Comparison of ENCODE assay signal across 27 mouse cellular contexts in the genomic region with DNA sequence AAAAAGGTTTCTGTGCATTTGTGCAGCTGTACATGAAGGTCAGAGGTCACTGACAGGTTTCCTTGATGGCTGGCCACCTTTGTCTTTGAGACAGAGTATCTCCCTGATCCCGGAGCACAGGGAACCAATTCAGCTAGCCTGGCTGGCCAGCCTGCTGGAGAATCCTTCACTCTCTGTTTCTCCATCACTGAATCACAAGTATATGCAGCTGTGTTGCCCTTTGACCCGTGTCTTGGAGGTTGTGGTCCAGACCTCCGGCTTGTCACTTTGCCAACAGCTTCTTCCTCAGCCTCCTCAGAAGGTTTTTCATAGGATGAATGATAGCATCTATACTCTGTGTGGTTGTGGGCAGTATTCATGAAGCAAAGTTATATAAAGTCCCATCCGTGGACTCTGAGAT. TPM values are rescaled to one million over a fixed set of nuclear protein-coding genes. Genes with fewer than 3 reads are reported as not detected.
DNase-seq lines count a peak whose midpoint lies in the region; ATAC-seq lines count a peak whose summit lies in the region.
"Had no signal": no experiment of that assay in that cellular context is flagged by ENCODE, and none has a peak within 500 bp of the region (broad histone marks: within the 10 kb centered on the region; RNA-seq: fewer than 3 reads in every experiment).

No protein-coding gene starts in this region.

- 77% methylated on average over 4 of the region's 4 CpGs for WGBS in forebrain, embryonic 11.5 days
- 67% methylated on average over 4 of the region's 4 CpGs for WGBS in forebrain, embryonic 16.5 days
- WGBS in heart, embryonic 10.5 days: 82% methylated on average over 4 of the region's 4 CpGs
- 68% methylated on average over 4 of the region's 4 CpGs for WGBS in heart, embryonic 11.5 days (ENCODE audit: insufficient replicate concordance)

- H3K27ac ChIP-seq in forebrain, embryonic 11.5 days (ENCODE audit: low read depth, low read length): no peak overlapping the region
- no peak overlapping the region for H3K27ac ChIP-seq in forebrain, embryonic 16.5 days (ENCODE audit: low read length)
- H3K27ac ChIP-seq in heart, embryonic 10.5 days: no peak overlapping the region
- no peak overlapping the region for H3K27ac ChIP-seq in heart, embryonic 11.5 days (ENCODE audit: low read depth, low read length)

- no peak for ATAC-seq in forebrain, embryonic 11.5 days (replicated peaks; ENCODE audit: low FRiP score)
- no peak for ATAC-seq in forebrain, embryonic 16.5 days
- ATAC-seq in heart, embryonic 11.5 days (replicated peaks; ENCODE audit: insufficient number of reproducible peaks, low FRiP score, low TSS enrichment): no peak
- ATAC-seq in inflammation-experienced regulatory T-cells, adult 6 months: no peak
- ATAC-seq: activated CD4-positive, CD25-positive, alpha-beta regulatory T cell, adult 4 months; CD4-positive, CD25-positive, alpha-beta regulatory T cell, adult 4 months; Patski had no signal

- no peak overlapping the region for H3K4me2 ChIP-seq in forebrain, embryonic 11.5 days (ENCODE audit: low read depth, low read length, severe bottlenecking)
- no peak overlapping the region for H3K4me2 ChIP-seq in forebrain, embryonic 16.5 days (ENCODE audit: low read length)
- no peak overlapping the region for H3K4me2 ChIP-seq in heart, embryonic 11.5 days

- no peak overlapping the region for H3K9ac ChIP-seq in forebrain, embryonic 11.5 days (ENCODE audit: low read length)
- no peak overlapping the region for H3K9ac ChIP-seq in forebrain, embryonic 16.5 days (replicated peaks; ENCODE audit: low read depth, low read length)
- no peak overlapping the region for H3K9ac ChIP-seq in heart, embryonic 11.5 days (ENCODE audit: low read depth, low read length)

- intact Hi-C loops in heart, postnatal 10 days (cut with DNase I): no loop called here

- H3K9me3 ChIP-seq in forebrain, embryonic 11.5 days (ENCODE audit: control insufficient read depth, low read length): no peaks in the 10 kb centered on the region
- no peaks in the 10 kb centered on the region for H3K9me3 ChIP-seq in forebrain, embryonic 16.5 days (ENCODE audit: control insufficient read depth, low read length)
- H3K9me3 ChIP-seq in heart, embryonic 10.5 days: no peaks in the 10 kb centered on the region
- no peaks in the 10 kb centered on the region; the same call in 1 of the 2 replicates for H3K9me3 ChIP-seq in heart, embryonic 11.5 days (replicated peaks; ENCODE audit: control insufficient read depth, low read length)
- H3K9me3 ChIP-seq: G1E had no signal

- no peaks in the 10 kb centered on the region for H3K36me3 ChIP-seq in forebrain, embryonic 11.5 days (ENCODE audit: control insufficient read depth, insufficient read depth, low read length)
- H3K36me3 ChIP-seq in forebrain, embryonic 16.5 days (ENCODE audit: control insufficient read depth, insufficient read depth): no peaks in the 10 kb centered on the region
- no peaks in the 10 kb centered on the region for H3K36me3 ChIP-seq in heart, embryonic 10.5 days
- H3K36me3 ChIP-seq in heart, embryonic 11.5 days (ENCODE audit: control insufficient read depth, insufficient read depth, low read length): no peaks in the 10 kb centered on the region

- H3K27me3 ChIP-seq in forebrain, embryonic 11.5 days (ENCODE audit: control insufficient read depth, insufficient read depth, low read length): peaks cover 3% of the 10 kb centered on the region; the same call in 1 of the 2 replicates
- H3K27me3 ChIP-seq in forebrain, embryonic 16.5 days (replicated peaks; ENCODE audit: control insufficient read depth, insufficient read depth, low read length): peaks cover 17% of the 10 kb centered on the region
- H3K27me3 ChIP-seq in heart, embryonic 10.5 days (ENCODE audit: insufficient read depth, poor library complexity, severe bottlenecking): peaks cover 10% of the 10 kb centered on the region
- 0 out of 2 replicates have a peak, but pooled peaks cover under 1% of the 10 kb centered on the region for H3K27me3 ChIP-seq in heart, embryonic 11.5 days (ENCODE audit: control insufficient read depth, insufficient read depth, low read length)
- H3K27me3 ChIP-seq: CH12.LX, Patski had no signal

- peak; percentile 40 for DNase-seq in forebrain, embryonic 11.5 days (ENCODE audit: low spot score)
- DNase-seq in heart, adult 11 months: peak; percentile 74
- no peak for DNase-seq in heart, postnatal 10 days
- peak; percentile 61 for DNase-seq in heart, embryonic 10.5 days (ENCODE audit: low spot score)
- peak; percentile 2 for DNase-seq in 416B (ENCODE audit: low read depth)
- DNase-seq: adrenal gland, adult 2 months; adrenal gland, adult 8-10 months; adrenal gland, postnatal 10 days; adrenal gland, postnatal 14 days; adrenal gland, postnatal 25 days; adrenal gland, postnatal 36 days; B cell, adult 2 months; cerebellum, adult 11 months; cerebellum, adult 11-12 months; cerebellum, adult 18-20 months had no signal

- H3K4me1 ChIP-seq in forebrain, embryonic 11.5 days (replicated peaks; ENCODE audit: control insufficient read depth, insufficient read depth, low read length): peaks cover 12% of the 10 kb centered on the region
- peaks cover 6% of the 10 kb centered on the region; the same call in 1 of the 2 replicates for H3K4me1 ChIP-seq in forebrain, embryonic 16.5 days (replicated peaks; ENCODE audit: control insufficient read depth, insufficient read depth, low read length)
- H3K4me1 ChIP-seq in heart, embryonic 10.5 days: no peaks in the 10 kb centered on the region
- H3K4me1 ChIP-seq in heart, embryonic 11.5 days (ENCODE audit: control insufficient read depth, insufficient read depth, low read length): no peaks in the 10 kb centered on the region

- H3K4me3 ChIP-seq in forebrain, embryonic 11.5 days (ENCODE audit: low read depth, low read length): no peak overlapping the region
- H3K4me3 ChIP-seq in forebrain, embryonic 16.5 days (replicated peaks; ENCODE audit: low read length): no peak overlapping the region
- no peak overlapping the region for H3K4me3 ChIP-seq in heart, embryonic 10.5 days
- no peak overlapping the region for H3K4me3 ChIP-seq in heart, embryonic 11.5 days (ENCODE audit: low read depth, low read length)

RNA-seq across cellular contexts. Expression of gene Gm5089, which starts 52.2 kb away (rescaled TPM):
- 1.7 and 2.4 TPM in 2 replicates for polyA plus RNA-seq in forebrain, embryonic 11.5 days (2014; fragmentation: Nextera tagmentation; extraction: Ambion mirVana)
- 0.40 and 0.47 TPM in 2 replicates for polyA plus RNA-seq in forebrain, embryonic 16.5 days (2015; fragmentation: Nextera tagmentation; extraction: Ambion mirVana)
- not detected for total RNA-seq in heart, postnatal 10 days (2021)
- polyA plus RNA-seq in heart, embryonic 10.5 days (2016; fragmentation: Nextera tagmentation; extraction: Ambion mirVana): not detected in 2 replicates
- not detected in 2 replicates for polyA plus RNA-seq in heart, embryonic 11.5 days (2014; fragmentation: Nextera tagmentation; extraction: Ambion mirVana)
- polyA plus RNA-seq in inflammation-experienced regulatory T-cells, adult 6 months (2017; shearing (Covaris generic)): not detected
- total RNA-seq: adrenal gland, adult 18-20 months; adrenal gland, adult 2 months; adrenal gland, adult 8-10 months; adrenal gland, postnatal 10 days; adrenal gland, postnatal 14 days; adrenal gland, postnatal 25 days; adrenal gland, postnatal 36 days; adrenal gland, postnatal 4 days; CH12.LX; MEL had no signal
- polyA plus RNA-seq: activated CD4-positive, CD25-positive, alpha-beta regulatory T cell, adult 4 months; adrenal gland, adult 2 months; C2C12; CD4-positive, CD25-positive, alpha-beta regulatory T cell, adult 4 months; G1E; Patski had no signal

Comparison
In these comparisons a context has a peak if more than half of its experiments do, and no peak if none do; other contexts are left out.
1. DNase-seq: peak in forebrain, embryonic 11.5 days (single experiment), heart, adult 11 months (single experiment), heart, embryonic 10.5 days (single experiment) and 416B (single experiment); none in heart, postnatal 10 days (0 of 2).